Mouse (Mus musculus): ENCODE measurements around the gene Pdk3. TPM values are rescaled to one million over a fixed set of nuclear protein-coding genes. Genes with fewer than 3 reads are reported as not detected.

Gene Pdk3
- 1 to 10 TPM; 2.0 to 2.7 TPM for total RNA-seq (2021)
- long read RNA-seq, experiment 1, transcript Pdk3-201 (12 exons, 2,115 nt), result major isoform, 5 of 5 reads
- long read RNA-seq, experiment 1, partial matches to known transcripts, result 0 of 5 reads
- long read RNA-seq, experiment 1, other reads (novel, unspliced or antisense), result 0 of 5 reads
- long read RNA-seq, experiment 2, partial matches to known transcripts, result 0 of 3 reads
- long read RNA-seq, experiment 2, other reads (novel, unspliced or antisense), result 0 of 3 reads

GRCm38 (mm10) chrX:93831561-93832336, at the start of gene Pdk3:
Gene Pdk3, minus strand, starts transcription at chrX:93832201.
- peak; percentile 59 for DNase-seq

GRCm38 (mm10) chrX:93877634-93878016, 45.6 kb upstream of the Pdk3 start:
- no peak for DNase-seq

- no peak for DNase-seq
These were observed 45.1 kb upstream of the Pdk3 start for GRCm38 (mm10) chrX:93876981-93877633.

DNA sequence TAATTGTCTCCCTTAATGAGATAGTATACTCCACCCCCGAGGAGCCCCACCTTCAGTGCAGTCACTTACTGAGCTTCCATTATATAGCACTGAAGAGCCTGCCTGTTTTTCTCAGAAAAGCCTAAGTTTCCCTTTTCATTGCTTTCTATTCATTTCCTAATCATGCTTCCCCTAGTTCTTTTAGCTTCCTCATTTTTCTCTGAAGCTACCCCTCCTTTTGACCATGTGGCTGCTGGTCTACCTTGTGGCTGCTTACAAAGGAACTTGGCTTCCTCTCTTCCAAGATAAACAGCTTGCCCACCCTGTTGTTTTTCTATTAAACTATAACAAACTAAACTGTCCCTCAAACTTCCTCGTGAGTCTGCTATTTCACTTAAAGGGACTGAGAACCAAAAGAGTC, 31.4 kb upstream of the Pdk3 start:
- no peak for DNase-seq

DNA sequence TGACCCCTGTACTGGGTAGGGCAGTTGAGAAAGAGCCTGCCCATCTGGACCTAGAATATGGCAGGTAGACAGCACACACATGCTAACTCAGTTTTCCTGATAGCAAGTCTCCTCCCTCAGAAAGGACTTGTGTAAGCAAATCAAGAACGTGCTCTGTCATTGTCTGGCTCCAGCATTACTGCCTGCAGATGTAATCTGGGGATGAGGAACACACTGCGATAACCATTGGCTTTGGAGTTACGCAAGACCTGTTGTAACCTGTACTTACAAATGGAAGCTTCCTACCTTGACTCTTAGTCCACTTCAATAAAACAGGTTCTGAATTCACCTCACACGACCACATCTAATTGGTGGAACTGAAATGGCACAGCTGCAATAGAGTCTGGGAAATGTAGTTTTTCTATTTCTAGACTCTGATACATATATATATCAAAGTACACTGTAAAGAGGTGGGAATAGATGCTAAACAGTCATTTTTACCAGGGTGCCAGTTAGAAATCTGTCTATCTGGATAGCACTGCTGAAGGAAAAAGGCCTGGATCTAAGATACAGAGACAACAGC, 30.6 kb upstream of the Pdk3 start:
- DNase-seq, result no peak

DNA sequence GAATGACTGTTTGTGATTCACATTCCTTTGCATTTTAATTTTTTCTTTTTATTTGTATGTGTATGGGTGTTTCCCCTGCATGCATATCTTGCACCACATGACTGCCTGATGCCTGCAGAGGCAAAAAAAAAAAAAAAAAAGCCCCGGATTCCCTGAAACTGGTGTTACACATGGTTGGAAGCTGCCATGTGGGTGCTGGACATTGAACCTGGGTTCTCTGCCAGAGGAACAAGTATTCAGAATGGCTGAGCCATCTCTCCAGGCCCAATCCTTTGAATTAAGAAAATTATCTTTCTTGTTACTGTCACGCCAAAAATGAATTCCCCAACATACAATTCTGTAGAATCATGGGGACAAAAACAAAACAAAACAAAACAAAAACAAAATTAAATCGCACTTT, 25.8 kb upstream of the Pdk3 start:
- DNase-seq, result no peak

DNA sequence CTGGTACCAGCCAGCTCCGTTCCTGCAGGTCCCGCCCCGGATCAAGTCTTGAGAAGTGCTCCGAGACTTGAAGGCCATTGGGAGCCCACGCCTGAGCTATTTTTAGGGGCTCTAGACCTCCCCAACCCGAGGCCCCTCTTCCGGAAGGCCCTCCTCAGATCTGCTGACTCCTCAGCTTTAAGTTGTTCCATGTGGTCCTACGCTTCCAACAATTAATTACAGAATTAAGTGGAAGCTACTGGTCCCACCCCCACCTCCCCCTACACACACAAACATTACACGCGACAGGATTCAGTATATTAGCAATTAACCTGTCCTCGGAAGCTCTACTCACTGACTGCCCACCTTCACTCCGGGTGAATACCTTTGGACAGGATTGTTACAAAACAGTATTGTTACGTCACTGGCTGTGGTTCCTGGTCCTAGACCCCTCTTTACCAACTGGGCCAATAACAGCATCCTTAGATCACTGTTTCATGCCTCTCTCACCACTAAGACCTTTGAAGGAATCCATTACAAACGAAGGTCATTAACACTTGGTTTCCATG, 410 bp upstream of the Pdk3 start:
- no peak for DNase-seq

- no peak for DNase-seq
These were observed 6.2 kb downstream of the Pdk3 start for GRCm38 (mm10) chrX:93825787-93826186.

DNA sequence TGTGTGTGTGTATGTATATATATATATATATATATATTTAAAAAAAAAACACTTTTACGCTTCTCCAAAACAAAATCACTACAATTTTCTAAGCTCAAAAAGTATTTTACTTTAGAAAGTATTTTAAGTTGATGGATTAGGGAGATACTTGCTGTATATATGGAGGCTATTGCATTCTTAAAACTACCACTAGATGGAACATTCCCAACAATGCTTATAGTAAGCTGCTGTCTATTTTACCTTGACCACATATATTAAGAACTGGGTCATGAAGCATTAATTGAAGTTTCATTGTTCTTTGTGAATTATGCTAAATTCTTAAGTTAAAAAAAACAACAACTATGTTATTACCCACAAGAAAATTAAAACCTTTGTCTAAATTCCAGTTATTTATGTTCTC, 24.0 kb downstream of the Pdk3 start:
- DNase-seq, result no peak

GRCm38 (mm10) chrX:93793168-93793567, 38.8 kb downstream of the Pdk3 start:
- DNase-seq, result no peak

- DNase-seq, result no peak
These were observed 42.4 kb downstream of the Pdk3 start for GRCm38 (mm10) chrX:93789562-93789961.

DNA sequence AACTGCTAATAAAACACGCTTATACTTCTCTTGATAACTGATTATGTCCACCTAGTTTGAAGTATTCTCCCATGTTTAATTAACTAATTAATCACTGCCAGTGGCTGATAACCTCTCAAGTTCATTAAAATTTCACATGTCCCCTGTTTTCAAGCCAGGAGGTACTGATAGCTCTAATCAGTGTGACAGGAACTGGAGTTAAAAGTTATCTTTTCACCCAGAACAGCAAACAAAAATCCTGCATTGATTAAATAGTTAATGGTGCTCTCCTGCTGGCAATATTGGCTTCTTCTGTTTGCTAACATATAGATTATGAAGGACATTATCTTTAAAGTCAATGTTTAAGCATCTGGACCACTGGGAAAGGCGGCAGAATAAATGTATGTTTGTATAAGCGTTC, 71.2 kb downstream of the Pdk3 start:
- no peak for DNase-seq

DNA sequence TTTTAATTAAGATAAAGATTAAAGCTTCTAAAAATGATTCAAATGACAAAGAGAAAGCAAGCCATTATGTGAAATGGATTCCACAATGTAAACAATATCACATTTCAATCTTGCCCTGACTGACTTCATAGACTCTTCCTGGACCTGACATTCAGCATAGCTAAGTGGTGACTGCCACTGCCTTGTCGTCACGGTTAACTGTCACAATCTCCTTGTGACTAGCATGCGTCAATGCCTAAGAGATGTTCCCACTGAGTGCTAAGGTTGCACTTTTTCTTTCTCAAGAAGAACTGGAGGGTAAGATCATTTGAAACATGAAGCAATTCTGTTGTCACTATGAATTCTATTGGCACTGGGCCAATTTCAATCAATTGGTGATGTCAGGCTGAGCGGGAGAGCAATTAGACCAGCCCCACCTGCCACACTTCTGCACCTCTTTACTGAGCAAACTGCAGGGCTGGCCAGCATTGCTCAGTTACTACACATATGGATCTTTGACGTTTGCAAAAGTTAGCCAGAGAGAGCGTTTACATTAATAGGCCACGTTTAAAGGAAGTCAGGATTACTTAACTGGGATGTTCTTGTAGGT, 75.0 kb downstream of the Pdk3 start:
- no peak for DNase-seq

DNA sequence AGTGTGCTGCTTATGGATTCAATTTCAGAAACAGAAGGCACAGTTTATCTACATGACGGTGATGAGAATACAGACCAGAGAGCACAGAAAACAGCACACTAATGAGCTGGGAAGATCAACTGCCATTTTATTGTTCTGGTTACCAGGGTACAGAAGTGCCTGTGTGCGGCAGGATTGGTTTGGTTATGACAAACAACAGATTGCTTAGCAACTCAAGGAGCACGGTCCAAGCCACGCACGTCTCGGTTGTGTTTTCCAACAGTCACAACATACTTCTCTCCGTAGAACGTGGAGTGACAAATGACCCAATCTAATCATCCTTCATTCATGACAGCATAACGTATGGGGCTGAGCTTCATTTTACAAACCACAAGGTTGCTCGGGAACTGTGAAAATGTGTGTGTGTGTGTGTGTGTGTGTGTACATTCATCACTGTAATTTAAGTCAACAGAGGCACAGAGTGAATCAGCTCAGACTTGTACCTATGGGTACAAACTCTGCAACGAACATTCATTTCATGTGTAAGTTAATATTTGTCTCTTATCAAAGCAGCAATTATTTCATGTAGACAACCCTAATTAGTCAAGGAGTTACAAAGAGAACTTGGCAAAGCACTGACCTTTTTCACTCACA, 76.7 kb downstream of the Pdk3 start:
- DNase-seq, result no peak

DNA sequence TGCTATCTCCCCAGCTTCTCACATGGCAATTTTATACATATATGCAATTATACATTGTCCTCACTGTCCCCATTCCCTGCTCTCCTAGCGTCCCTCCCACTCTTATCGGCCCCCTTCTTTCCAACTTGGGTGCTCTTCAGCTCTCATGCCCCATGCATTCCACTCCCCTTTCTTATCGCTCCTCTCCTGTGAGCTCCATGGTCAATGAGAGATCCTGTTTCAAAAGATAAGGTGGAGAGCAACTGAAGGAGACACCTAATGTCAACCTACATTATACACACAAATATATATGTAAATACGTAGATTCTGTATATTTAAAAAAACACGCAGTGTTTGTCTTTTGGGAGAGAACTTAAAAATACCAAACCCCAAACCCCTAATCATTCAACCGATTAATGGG, 81.4 kb downstream of the Pdk3 start:
- no peak for DNase-seq

DNA sequence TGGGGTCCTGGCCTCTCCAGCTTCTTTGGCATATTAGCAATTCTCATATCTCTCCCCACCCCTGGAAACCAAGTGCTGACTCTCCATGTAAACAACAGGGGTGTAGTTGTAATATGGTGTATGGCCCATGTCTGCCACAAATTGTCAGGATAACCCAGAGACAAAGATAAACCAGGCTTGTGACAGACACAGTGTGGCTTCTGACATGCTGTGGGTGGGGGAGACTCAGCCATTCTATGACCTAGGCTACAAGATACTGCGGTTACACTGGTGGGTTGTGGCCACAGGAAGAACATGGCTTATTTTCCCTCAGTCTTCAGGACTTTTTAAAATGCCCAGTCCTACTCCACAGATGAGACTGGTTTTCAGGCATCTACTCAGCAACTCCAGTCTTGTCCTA, 82.8 kb downstream of the Pdk3 start:
- no peak for DNase-seq

DNA sequence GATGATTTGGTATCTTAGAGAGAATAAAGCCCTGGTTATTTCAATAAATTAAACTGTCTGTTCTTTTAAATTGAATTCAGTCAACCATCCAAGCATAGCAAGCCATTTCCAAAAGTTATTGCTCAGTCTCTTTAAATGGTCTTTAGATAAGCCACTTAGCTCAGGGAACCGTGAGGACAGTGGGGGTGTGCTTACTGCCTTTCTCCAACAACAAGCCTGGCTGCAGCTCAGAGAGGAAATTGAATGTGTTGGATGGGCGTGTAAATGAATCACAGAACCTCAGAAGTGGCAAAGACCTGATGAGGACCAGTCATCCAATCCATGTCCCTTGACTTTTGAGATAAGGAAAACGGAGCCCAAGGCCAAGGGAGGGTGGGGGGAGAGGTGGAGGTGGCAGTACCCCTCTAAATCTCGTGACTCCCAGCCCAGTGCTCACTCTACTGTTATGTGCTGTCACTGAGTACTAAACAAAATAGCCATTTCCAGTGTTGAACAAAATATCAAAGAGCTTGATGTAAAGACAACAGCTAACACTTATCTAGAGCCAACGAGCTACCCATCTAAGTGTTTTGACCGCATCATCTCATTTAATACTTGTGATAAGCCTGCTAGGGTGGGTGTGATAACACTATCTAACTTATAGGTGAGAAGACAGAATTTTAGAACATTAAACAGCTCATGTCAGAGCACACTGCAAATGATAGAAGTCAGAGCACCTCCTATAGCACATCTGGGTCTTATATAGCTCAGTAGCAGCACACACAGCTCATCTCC, 98.8 kb downstream of the Pdk3 start:
- DNase-seq, result no peak

GRCm38 (mm10) chrX:93732407-93732806, 99.6 kb downstream of the Pdk3 start:
- no peak for DNase-seq

DNA sequence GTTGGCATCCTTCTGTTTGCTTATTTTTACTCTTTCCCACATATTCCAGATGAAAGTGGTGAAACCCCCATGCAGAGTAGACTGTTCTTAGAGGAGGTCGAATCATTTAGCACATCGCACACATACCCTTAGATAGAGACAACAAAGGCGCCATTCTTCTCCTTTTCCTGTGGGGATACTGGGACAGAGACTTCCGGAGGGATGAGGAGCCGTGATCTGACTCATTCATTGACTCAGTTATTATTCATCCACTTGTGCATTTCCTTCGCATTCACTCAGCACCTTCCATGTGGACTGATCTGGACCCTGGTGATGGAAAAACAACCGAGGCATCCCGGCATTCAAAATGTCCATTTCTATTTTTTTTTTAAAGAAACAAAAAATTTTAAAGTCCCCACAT, 101.1 kb downstream of the Pdk3 start:
- no peak for DNase-seq

GRCm38 (mm10) chrX:93729529-93729928, 102.5 kb downstream of the Pdk3 start:
- DNase-seq, result no peak
